Mouse (Mus musculus) liver, embryonic 16.5 days (tissue): ENCODE measurements around the gene Gm20721. TPM values are rescaled to one million over a fixed set of nuclear protein-coding genes. Genes with fewer than 3 reads are reported as not detected.
"Not testable (repeated sequence)": the region's sequence is repeated elsewhere in the genome, so short reads cannot be mapped to it uniquely, and the experiment has no call there.

Experiments
- ATAC-seq: fragments of 200-750 bp; cut with Nextera tagmentation; 2 replicates; pipeline ENCODE4 v1.8.0; 2017; ENCODE audit warnings: low read depth, mild to moderate bottlenecking, moderate number of reproducible peaks, moderate library complexity
- H3K27ac ChIP-seq: fragments of 300-500 bp; sonication (generic); 2 replicates; pipeline ENCODE4 v1.5.1; 2014; ENCODE audit warnings: mild to moderate bottlenecking, low read length
- H3K27me3 ChIP-seq: fragments of 300-500 bp; sonication (generic); 2 replicates; pipeline ENCODE4 v1.6.1; 2014; ENCODE audit warnings: low read depth, low read length, mixed read lengths; ENCODE audit not compliant: control insufficient read depth, insufficient read depth
- H3K36me3 ChIP-seq: fragments of 300-500 bp; sonication (generic); 2 replicates; pipeline ENCODE4 v1.6.1; 2014; ENCODE audit warnings: mild to moderate bottlenecking; ENCODE audit not compliant: control insufficient read depth, insufficient read depth
- H3K4me1 ChIP-seq: fragments of 300-500 bp; sonication (generic); 2 replicates; pipeline ENCODE4 v1.6.1; 2014; ENCODE audit warnings: low read depth, low read length, mixed read lengths; ENCODE audit not compliant: control insufficient read depth
- H3K4me2 ChIP-seq: fragments of 300-500 bp; sonication (generic); 2 replicates; pipeline ENCODE4 v1.6.1; 2014; ENCODE audit warnings: low read depth, low read length, mixed read lengths
- H3K4me3 ChIP-seq: fragments of 300-500 bp; sonication (generic); 2 replicates; pipeline ENCODE4 v1.5.1; 2014; ENCODE audit warnings: low read depth, mild to moderate bottlenecking, low read length
- H3K9ac ChIP-seq: fragments of 300-500 bp; sonication (generic); 2 replicates; pipeline ENCODE4 v1.6.1; 2014; ENCODE audit warnings: low read depth, low read length
- H3K9me3 ChIP-seq: fragments of 300-500 bp; sonication (generic); replicated peaks from 2 replicates; pipeline ENCODE4 v1.6.1; 2016; ENCODE audit warnings: low read length; ENCODE audit not compliant: control insufficient read depth
- WGBS: fragments of 180-500 bp; shearing (Covaris S2); extraction: QIAGEN DNeasy Blood & Tissue Kit; methylation state at CpG from one replicate; pipeline ENCODE4 v1.1.7; 2014; ENCODE audit not compliant: insufficient replicate concordance; 5-methylcytosine and 5-hydroxymethylcytosine counted together
- polyA plus RNA-seq: library from polyadenylated mRNA; unstranded; fragments of >200 nt; fragmentation: Nextera tagmentation; extraction: Ambion mirVana; gene quantifications from 2 replicates; pipeline ENCODE4 v1.2.1, GENCODE M21; 2015

The Gm20721 gene
- polyA plus RNA-seq, result 31.8 and 34.8 TPM in 2 replicates

DNA sequence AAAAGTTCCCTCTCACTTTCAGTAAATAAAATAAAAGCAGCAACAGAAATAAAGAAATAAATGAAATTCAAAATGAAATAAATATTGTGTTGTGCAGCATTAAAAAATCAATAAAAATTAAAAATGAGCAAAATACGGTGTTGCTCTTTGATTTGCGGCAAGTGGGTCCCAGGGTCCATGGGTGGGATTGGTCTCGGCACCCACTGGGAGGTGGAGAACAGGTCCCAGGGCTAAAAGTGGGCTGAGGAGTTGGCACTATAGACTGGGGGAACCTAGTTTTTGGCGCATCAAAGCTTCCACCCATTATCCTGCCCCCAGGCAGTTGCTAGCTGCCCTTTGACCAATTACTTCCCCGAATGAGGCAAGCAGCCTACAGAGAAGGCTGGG lies at the start of gene Gm20721:
Gene Gm20721, minus strand, starts transcription at position 101 of the 387 bp plus-strand sequence.
- no peak within 1 kb of the TSS for H3K4me3 ChIP-seq
- 90% methylated on average over 5 of the region's 5 CpGs for WGBS
- peaks cover 17% of the 10 kb centered on the region for H3K4me1 ChIP-seq
- no peaks in the 10 kb centered on the region for H3K9me3 ChIP-seq
- no peaks in the 10 kb centered on the region for H3K27me3 ChIP-seq
- peaks cover 25% of the 10 kb centered on the region for H3K36me3 ChIP-seq
- no peak within 1 kb of the TSS for H3K4me2 ChIP-seq
- no peak for ATAC-seq
- no peak within 1 kb of the TSS for H3K27ac ChIP-seq
- H3K9ac ChIP-seq, result no peak within 1 kb of the TSS

DNA sequence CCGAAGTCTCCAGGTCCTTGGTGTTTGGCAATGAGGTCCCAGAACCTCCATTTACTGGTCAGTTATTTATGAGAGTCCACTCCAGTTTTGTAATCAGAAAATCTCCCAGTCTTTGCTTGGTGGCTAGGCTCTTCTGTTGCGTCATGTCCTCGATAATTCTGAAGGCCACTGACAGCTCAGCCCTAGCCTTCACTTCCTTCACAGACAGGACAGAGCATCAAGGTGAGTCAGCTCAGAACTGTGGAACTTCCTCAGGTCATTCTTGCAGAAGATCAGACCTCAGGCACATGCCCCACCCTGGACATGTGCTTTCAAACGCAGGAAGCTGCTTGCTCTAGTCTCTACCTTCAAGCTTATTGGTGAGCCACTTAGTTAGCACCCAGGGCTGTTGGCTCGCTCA lies 46.9 kb upstream of the Gm20721 start:
- Histone ChIP-seq H3K4me3 (no peak overlapping the region), H3K9ac (no peak overlapping the region), H3K27ac (no peak overlapping the region), H3K27me3 (no peaks in the 10 kb centered on the region), H3K4me1 (no peaks in the 10 kb centered on the region), H3K9me3 (no peaks in the 10 kb centered on the region), H3K4me2 (no peak overlapping the region), H3K36me3 (no peaks in the 10 kb centered on the region)
- 43% methylated on average over 5 of the region's 5 CpGs for WGBS
- ATAC-seq, result no peak

DNA sequence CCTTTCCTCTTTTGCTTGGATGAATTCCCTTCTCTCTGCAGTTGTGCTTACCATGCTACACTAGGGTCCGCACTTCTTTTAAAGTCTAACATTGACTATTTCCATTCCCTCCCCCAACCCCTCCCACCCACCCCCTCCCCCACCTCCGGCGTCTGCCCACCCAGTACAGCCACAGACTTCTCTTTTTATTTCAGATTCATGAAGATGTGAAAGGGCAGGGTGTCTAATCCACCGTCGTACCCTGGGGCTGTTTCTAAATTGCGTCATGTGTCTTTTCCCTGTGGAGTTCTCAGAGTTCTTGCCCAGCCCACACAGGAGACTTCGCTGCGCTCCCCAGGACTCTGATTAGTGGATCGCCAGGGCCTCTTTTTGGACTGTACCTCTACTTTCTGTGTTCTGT lies 46.0 kb upstream of the Gm20721 start:
- H3K4me2 ChIP-seq, result no peak overlapping the region
- no peaks in the 10 kb centered on the region for H3K36me3 ChIP-seq
- no peaks in the 10 kb centered on the region for H3K9me3 ChIP-seq
- 64% methylated on average over 9 of the region's 9 CpGs for WGBS
- H3K4me1 ChIP-seq, result no peaks in the 10 kb centered on the region
- no peak for ATAC-seq
- H3K4me3 ChIP-seq, result no peak overlapping the region
- H3K27me3 ChIP-seq, result no peaks in the 10 kb centered on the region
- no peak overlapping the region for H3K27ac ChIP-seq
- H3K9ac ChIP-seq, result no peak overlapping the region

DNA sequence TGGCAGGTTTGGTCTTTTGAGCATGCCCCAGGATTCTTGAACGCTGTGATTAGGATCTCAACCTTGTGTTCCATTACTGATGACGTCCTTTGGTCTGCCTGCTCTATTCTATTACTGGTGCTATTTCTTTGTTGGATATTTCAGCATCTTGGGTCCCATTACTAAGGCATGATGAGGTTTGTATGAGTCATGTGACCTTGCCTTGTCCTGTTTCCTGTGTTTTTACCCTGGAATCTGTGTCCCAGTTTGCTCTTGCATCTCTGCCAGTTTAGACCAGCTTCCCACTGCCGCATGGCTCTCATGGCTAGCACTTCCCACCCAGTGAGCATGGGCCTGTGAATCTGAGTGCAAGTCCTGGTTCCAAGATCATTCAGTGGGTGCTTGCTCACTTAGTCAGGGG lies 45.4 kb upstream of the Gm20721 start:
- no peak overlapping the region for H3K4me3 ChIP-seq
- no peaks in the 10 kb centered on the region for H3K4me1 ChIP-seq
- no peak overlapping the region for H3K27ac ChIP-seq
- H3K9me3 ChIP-seq, result no peaks in the 10 kb centered on the region
- WGBS, result 81% methylated on average over 3 of the region's 3 CpGs
- no peaks in the 10 kb centered on the region for H3K36me3 ChIP-seq
- H3K4me2 ChIP-seq, result no peak overlapping the region
- ATAC-seq, result no peak
- H3K9ac ChIP-seq, result no peak overlapping the region
- H3K27me3 ChIP-seq, result no peaks in the 10 kb centered on the region

DNA sequence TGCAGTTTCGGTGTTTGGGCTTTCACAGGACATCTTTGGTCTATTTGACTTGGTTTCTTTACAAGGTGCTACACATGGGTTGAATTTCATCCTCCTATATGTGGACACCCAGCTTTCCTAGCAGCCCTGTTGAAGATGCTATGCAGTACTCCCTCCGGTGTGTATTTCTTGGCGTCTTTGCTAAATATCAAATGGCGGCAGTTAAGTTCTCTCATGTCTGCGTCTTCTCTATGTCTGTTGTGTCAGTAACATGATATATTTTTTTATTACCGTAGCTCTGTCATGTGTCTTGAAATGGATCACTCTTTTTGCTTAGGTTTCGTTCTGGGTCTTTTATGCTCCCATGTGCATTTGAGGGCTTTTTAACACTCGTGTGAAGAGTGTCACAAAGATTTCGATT lies 34.5 kb upstream of the Gm20721 start:
- no peak for ATAC-seq
- Histone ChIP-seq H3K27me3 (no peaks in the 10 kb centered on the region), H3K4me1 (no peaks in the 10 kb centered on the region), H3K36me3 (no peaks in the 10 kb centered on the region), H3K27ac (no peak overlapping the region), H3K9ac (no peak overlapping the region), H3K4me2 (no peak overlapping the region), H3K4me3 (no peak overlapping the region), H3K9me3 (no peaks in the 10 kb centered on the region)
- 77% methylated on average over 9 of the region's 9 CpGs for WGBS

DNA sequence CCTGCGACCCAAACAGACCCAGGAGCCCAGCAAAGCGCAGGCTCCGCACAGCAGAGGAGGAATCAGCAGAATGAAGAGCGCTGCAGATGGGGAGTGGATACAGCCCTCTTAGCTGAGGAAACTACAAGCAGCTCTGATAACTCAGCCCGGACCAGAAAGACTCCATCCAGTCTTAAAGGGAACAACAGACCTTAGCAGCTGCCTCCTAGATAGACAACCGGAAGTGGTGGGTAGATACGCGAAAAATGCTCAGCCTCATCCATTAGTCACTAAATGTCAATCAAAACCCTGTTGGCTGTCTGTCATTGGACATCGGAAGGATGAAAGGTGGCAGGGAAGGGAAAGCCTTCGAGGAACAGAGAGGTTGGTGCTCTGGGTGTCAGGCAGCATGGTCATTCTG lies 20.1 kb upstream of the Gm20721 start:
- H3K4me1 ChIP-seq, result no peaks in the 10 kb centered on the region
- no peak for ATAC-seq
- H3K4me3 ChIP-seq, result no peak overlapping the region
- no peak overlapping the region for H3K4me2 ChIP-seq
- no peaks in the 10 kb centered on the region for H3K36me3 ChIP-seq
- no peaks in the 10 kb centered on the region for H3K27me3 ChIP-seq
- 56% methylated on average over 10 of the region's 10 CpGs for whole genome bisulfite sequencing
- H3K9me3 ChIP-seq, result no peaks in the 10 kb centered on the region
- H3K9ac ChIP-seq, result no peak overlapping the region
- H3K27ac ChIP-seq, result no peak overlapping the region

DNA sequence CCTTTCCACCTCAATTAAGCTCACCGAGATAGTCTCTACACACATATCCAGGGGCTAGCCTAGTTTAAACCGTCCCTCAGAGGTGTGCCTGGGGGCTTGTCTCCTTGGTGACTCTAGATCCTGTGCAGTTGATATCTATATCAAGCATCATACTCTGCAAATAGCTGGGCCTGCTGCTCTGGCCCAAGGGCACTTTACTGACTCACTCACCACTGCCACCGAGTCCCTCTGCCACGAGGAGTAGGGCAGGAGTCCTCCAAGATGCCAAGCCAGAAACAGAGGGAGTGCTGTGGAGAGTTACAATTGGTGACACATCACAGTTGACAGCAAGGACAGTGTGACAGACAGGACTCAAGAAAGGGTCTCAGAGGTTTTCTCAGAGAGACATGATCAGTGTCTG lies 13.1 kb upstream of the Gm20721 start:
- Histone ChIP-seq H3K9me3 (no peaks in the 10 kb centered on the region), H3K36me3 (no peaks in the 10 kb centered on the region), H3K4me2 (no peak overlapping the region), H3K4me3 (no peak overlapping the region), H3K27ac (no peak overlapping the region), H3K27me3 (no peaks in the 10 kb centered on the region), H3K9ac (no peak overlapping the region), H3K4me1 (no peaks in the 10 kb centered on the region)
- 57% methylated on average over 4 of the region's 4 CpGs for WGBS
- no peak for ATAC-seq

DNA sequence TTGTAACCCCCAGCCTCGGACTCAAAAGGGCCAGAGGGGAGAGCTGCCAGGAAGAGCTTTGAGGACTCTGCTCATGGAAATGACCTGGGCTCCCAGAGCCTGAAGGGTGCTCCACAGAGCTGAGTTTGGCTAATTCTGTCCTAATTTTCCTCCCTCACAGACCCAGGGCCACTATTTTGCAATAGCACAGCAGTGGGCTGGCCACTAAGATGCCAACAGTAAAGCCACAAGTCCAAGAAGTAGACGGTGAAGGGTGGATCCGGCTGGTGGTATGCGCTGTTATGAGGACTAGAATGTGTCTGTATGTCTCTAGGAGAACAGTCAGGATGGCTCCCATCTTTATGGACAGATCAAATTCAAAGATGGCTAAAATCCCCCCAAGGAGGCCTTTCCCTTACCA lies 12.0 kb upstream of the Gm20721 start:
- H3K27me3 ChIP-seq, result no peaks in the 10 kb centered on the region
- no peak overlapping the region for H3K4me3 ChIP-seq
- no peak overlapping the region for H3K27ac ChIP-seq
- no peak for ATAC-seq
- no peaks in the 10 kb centered on the region for H3K9me3 ChIP-seq
- no peak overlapping the region for H3K9ac ChIP-seq
- H3K36me3 ChIP-seq, result no peaks in the 10 kb centered on the region
- WGBS, result 73% methylated on average over 4 of the region's 4 CpGs
- no peak overlapping the region for H3K4me2 ChIP-seq
- H3K4me1 ChIP-seq, result no peaks in the 10 kb centered on the region

DNA sequence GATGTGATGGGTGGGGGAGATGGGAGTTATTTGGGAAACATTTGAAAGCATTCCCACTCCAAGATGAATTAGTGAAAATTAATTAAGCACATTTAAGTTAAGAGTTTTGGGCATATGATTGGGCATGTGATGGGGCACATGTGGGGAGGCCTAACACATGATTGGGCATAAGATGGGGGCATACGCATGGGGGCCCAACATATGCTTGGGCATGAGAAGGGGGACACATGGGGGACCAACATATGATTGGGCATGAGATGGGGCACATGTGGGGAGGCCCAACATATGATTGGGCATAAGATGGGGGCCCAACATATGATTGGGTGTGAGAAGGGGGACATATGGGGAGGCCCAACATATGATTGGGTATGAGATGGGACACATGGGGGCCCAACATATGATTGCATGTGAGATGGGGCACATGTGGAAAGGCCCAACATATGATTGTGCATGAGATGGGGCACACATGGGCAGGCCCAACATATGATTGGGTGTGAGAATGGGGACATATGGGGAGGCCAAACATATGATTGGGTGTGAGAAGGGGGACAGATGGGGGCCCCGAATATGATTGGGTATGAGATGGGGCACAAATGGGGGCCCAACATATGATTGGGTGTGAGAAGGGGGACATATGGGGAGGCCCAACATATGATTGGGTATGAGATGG lies 622 bp upstream of the Gm20721 start:
- not testable (repeated sequence) for H3K27me3 ChIP-seq, ATAC-seq, H3K27ac ChIP-seq, H3K4me2 ChIP-seq, H3K4me3 ChIP-seq, H3K9me3 ChIP-seq, H3K9ac ChIP-seq
- H3K36me3 ChIP-seq, result peaks cover 25% of the 10 kb centered on the region
- H3K4me1 ChIP-seq, result peaks cover 17% of the 10 kb centered on the region
- WGBS, result 75% methylated on average over 2 of the region's 2 CpGs
